Mouse (Mus musculus): ENCODE results near the gene Mid1. TPM values are rescaled to one million over a fixed set of nuclear protein-coding genes. Genes with fewer than 3 reads are reported as not detected.

Gene Mid1
- polyA plus RNA-seq, 1 experiment from 2014 or later: 6.1 TPM

- DNase-seq (ENCODE audit: low spot score): peak; percentile 69
- Histone ChIP-seq H3K36me3 (replicated peaks; ENCODE audit: control insufficient read depth, insufficient read depth) (no peaks in the 10 kb centered on the region), H3K27me3 (ENCODE audit: control insufficient read depth, insufficient read depth, low read length) (peaks cover 8% of the 10 kb centered on the region), H3K9me3 (ENCODE audit: control insufficient read depth, low read length) (no peaks in the 10 kb centered on the region), H3K4me3 (replicated peaks; ENCODE audit: low read length) (no peak overlapping the region), H3K4me2 (replicated peaks) (no peak overlapping the region; the same call in 1 of the 2 replicates), H3K9ac (no peak overlapping the region), H3K27ac (peak overlapping the region; percentile 62), H3K4me1 (replicated peaks; ENCODE audit: control insufficient read depth, insufficient read depth, low read length) (0 out of 2 replicates have a peak, but pooled peaks cover 2% of the 10 kb centered on the region)
- WGBS: 24% methylated on average over 5 of the region's 5 CpGs
- ATAC-seq (ENCODE audit: low FRiP score): peak; percentile 94
Observed at GRCm38 (mm10) chrX:169837947-169838649, 153.1 kb downstream of the Mid1 start.

DNA sequence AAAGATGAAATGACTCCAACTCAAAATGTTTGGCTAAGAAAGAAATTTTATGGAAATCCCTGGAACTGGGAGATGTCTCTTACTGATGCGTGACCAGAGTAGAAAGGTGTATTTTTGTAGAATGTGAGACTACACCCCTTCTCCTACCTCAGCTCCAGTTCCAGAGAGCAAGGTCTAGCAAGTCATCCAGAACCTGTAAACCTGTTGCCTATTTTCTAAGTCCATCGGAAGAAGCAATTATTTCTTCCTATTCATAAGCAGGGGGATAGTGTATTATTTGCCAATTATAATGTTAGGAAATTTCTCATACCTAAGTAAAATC lies 153.6 kb downstream of the Mid1 start:
- ATAC-seq (ENCODE audit: low FRiP score): no peak; the same call in 1 of the 2 replicates
- Histone ChIP-seq H3K4me3 (replicated peaks; ENCODE audit: low read length) (no peak overlapping the region), H3K4me1 (replicated peaks; ENCODE audit: control insufficient read depth, insufficient read depth, low read length) (0 out of 2 replicates have a peak, but pooled peaks cover 2% of the 10 kb centered on the region), H3K9me3 (ENCODE audit: control insufficient read depth, low read length) (no peaks in the 10 kb centered on the region), H3K27me3 (ENCODE audit: control insufficient read depth, insufficient read depth, low read length) (peaks cover 8% of the 10 kb centered on the region; the same call in 1 of the 2 replicates), H3K27ac (no peak overlapping the region), H3K9ac (no peak overlapping the region), H3K4me2 (replicated peaks) (no peak overlapping the region), H3K36me3 (replicated peaks; ENCODE audit: control insufficient read depth, insufficient read depth) (no peaks in the 10 kb centered on the region)
- WGBS: 80% methylated on average over 2 of the region's 2 CpGs
- no peak for DNase-seq (ENCODE audit: low spot score)

DNA sequence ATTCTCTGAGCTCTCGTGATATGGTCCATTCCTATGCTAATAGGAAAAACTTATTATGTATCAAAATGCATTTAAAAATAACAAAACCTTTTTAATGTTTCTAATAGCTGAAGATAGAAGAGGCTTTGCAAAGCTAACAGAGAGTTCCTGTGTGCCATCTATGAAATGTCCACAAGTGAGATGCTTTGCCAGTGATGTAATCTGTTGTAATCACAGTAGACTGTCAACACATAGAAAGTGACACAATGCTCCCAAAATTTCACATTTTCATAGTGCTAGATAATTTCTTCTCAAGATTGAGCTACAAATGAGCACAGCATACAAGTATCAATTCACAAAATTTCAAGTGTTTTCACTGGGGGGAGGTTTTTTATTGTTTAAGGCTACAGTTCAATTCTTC lies 158.3 kb downstream of the Mid1 start:
- WGBS: 31% methylated on average over 1 of the region's 1 CpGs
- H3K9me3 ChIP-seq (ENCODE audit: control insufficient read depth, low read length): no peaks in the 10 kb centered on the region
- H3K27ac ChIP-seq: no peak overlapping the region
- no peaks in the 10 kb centered on the region for H3K36me3 ChIP-seq (replicated peaks; ENCODE audit: control insufficient read depth, insufficient read depth)
- no peak overlapping the region for H3K4me2 ChIP-seq (replicated peaks)
- DNase-seq (ENCODE audit: low spot score) (no peak), ATAC-seq (ENCODE audit: low FRiP score) (no peak)
- H3K9ac ChIP-seq: no peak overlapping the region
- H3K27me3 ChIP-seq (ENCODE audit: control insufficient read depth, insufficient read depth, low read length): peaks cover 36% of the 10 kb centered on the region
- no peak overlapping the region for H3K4me3 ChIP-seq (replicated peaks; ENCODE audit: low read length)
- H3K4me1 ChIP-seq (replicated peaks; ENCODE audit: control insufficient read depth, insufficient read depth, low read length): peaks cover 2% of the 10 kb centered on the region; the same call in 1 of the 2 replicates

DNA sequence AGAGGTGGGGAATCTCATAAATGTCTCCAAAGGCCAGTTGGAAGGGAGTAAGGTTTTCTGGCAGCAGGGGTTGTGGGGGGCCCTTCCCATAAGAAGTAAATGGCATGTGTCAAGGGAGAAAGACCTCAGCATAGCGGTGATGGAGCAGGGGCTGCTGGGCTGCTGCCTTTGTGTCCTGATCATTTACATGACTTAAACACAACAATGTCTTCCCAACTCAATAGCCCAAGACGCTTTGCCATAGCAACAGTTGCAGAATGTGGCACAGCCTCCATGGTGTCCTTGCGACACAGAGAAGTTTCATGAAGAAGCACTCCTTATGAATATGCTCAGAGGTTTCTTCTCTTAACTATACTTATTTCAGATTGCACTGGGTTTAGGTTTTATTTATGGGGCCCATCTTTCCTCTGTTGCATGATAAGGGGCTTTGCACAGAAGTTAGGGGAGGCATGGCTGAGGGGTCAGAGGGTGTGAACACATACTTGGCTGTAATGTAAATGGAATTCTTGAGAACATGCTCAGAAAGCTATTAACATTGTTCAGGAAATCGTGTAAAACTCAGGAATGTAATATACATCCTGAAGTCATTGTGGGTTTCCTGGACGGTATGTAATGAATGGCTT lies 159.3 kb downstream of the Mid1 start:
- H3K9ac ChIP-seq: no peak overlapping the region
- H3K4me3 ChIP-seq (replicated peaks; ENCODE audit: low read length): no peak overlapping the region
- no peak overlapping the region for H3K4me2 ChIP-seq (replicated peaks)
- no peaks in the 10 kb centered on the region for H3K9me3 ChIP-seq (ENCODE audit: control insufficient read depth, low read length)
- no peak overlapping the region for H3K27ac ChIP-seq
- ATAC-seq (ENCODE audit: low FRiP score) (no peak; the same call in 1 of the 2 replicates), DNase-seq (ENCODE audit: low spot score) (no peak)
- H3K4me1 ChIP-seq (replicated peaks; ENCODE audit: control insufficient read depth, insufficient read depth, low read length): no peaks in the 10 kb centered on the region; the same call in 1 of the 2 replicates
- H3K27me3 ChIP-seq (ENCODE audit: control insufficient read depth, insufficient read depth, low read length): peaks cover 41% of the 10 kb centered on the region
- no peaks in the 10 kb centered on the region for H3K36me3 ChIP-seq (replicated peaks; ENCODE audit: control insufficient read depth, insufficient read depth)
- 17% methylated on average over 5 of the region's 5 CpGs for WGBS

DNA sequence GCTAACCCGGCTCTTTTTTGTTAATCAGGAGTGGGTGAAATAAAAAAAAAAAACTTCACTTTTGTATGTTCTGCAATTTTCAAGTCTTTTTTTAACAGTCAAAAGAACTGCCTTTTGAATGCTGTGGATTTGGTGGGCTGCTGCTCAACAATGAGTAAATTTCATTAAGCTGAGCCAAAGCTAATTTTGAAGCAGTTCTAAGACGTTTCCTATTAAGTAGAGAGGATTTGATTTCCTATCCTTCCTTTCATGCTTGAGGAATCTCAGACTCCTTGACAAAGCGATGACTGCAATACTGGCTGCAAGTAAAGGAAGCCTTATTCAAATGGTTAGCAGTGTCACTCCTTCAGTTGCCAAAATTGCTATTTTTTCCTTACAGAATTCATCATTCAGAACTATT lies 161.2 kb downstream of the Mid1 start:
- WGBS: 36% methylated on average over 3 of the region's 3 CpGs
- no peaks in the 10 kb centered on the region for H3K36me3 ChIP-seq (replicated peaks; ENCODE audit: control insufficient read depth, insufficient read depth)
- no peak overlapping the region for H3K9ac ChIP-seq
- H3K9me3 ChIP-seq (ENCODE audit: control insufficient read depth, low read length): no peaks in the 10 kb centered on the region
- peaks cover 56% of the 10 kb centered on the region for H3K27me3 ChIP-seq (ENCODE audit: control insufficient read depth, insufficient read depth, low read length)
- DNase-seq (ENCODE audit: low spot score) (no peak), ATAC-seq (ENCODE audit: low FRiP score) (no peak)
- H3K4me2 ChIP-seq (replicated peaks): no peak overlapping the region
- no peak overlapping the region for H3K4me3 ChIP-seq (replicated peaks; ENCODE audit: low read length)
- H3K27ac ChIP-seq: no peak overlapping the region
- H3K4me1 ChIP-seq (replicated peaks; ENCODE audit: control insufficient read depth, insufficient read depth, low read length): no peaks in the 10 kb centered on the region; the same call in 1 of the 2 replicates

DNA sequence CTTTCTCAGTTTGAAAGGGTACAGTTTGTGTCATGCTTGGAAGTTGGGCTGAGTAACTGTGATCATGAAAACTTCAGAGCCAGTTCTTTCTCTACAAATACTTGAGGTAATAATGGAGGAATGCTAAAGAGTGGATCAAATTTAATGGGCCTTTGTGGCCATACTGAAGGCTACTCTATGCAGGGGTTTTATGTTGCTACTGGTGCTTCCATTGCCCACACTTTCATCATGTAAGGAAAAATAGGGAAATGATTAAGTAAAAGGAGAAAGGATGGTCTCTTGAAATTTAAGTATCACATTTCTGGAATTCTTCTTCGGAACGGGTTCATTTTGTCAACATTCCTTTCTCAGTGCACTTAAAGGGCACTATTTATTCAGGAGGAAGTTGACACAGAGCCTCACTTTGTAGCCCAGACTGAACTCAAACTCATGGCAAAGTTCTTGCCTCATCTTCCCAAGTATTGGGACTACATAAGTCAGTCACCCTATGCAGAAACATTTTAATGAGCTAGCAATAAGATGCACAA lies 176.3 kb downstream of the Mid1 start:
- H3K36me3 ChIP-seq (replicated peaks; ENCODE audit: control insufficient read depth, insufficient read depth): no peaks in the 10 kb centered on the region
- H3K9ac ChIP-seq: no peak overlapping the region

DNA sequence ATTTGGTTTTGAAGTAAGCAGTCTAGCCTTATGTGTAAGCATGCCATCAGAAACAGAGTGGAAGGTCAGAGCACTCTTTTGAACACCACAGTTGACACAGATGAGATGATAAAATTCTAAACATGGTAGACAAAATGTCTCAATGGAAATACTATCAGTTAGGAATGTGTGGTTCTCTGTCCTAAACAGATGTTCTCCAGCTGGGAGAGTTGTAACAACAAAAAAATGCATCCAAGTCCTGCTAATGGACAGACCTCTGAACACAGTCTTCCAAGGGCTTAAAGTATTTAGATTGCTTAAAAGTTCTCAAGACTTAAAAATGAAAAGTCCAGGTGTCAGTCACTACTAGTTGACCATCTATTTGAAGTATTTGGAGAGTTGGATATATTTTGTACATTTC lies 177.4 kb downstream of the Mid1 start:
- no peaks in the 10 kb centered on the region for H3K4me1 ChIP-seq (replicated peaks; ENCODE audit: control insufficient read depth, insufficient read depth, low read length)
- ATAC-seq (ENCODE audit: low FRiP score) (no peak), DNase-seq (ENCODE audit: low spot score) (no peak)
- H3K9me3 ChIP-seq (ENCODE audit: control insufficient read depth, low read length): no peaks in the 10 kb centered on the region
- H3K27me3 ChIP-seq (ENCODE audit: control insufficient read depth, insufficient read depth, low read length): peaks cover 29% of the 10 kb centered on the region
- H3K9ac ChIP-seq: no peak overlapping the region
- no peaks in the 10 kb centered on the region for H3K36me3 ChIP-seq (replicated peaks; ENCODE audit: control insufficient read depth, insufficient read depth)
- H3K4me2 ChIP-seq (replicated peaks): no peak overlapping the region
- no peak overlapping the region for H3K4me3 ChIP-seq (replicated peaks; ENCODE audit: low read length)
- H3K27ac ChIP-seq: no peak overlapping the region

More for the DNA sequence above, 176.3 kb downstream of the Mid1 start:
- Histone ChIP-seq H3K27ac (no peak overlapping the region), H3K4me3 (replicated peaks; ENCODE audit: low read length) (no peak overlapping the region), H3K9me3 (ENCODE audit: control insufficient read depth, low read length) (no peaks in the 10 kb centered on the region), H3K27me3 (ENCODE audit: control insufficient read depth, insufficient read depth, low read length) (peaks cover 29% of the 10 kb centered on the region), H3K4me1 (replicated peaks; ENCODE audit: control insufficient read depth, insufficient read depth, low read length) (no peaks in the 10 kb centered on the region), H3K4me2 (replicated peaks) (no peak overlapping the region)
- WGBS: 66% methylated on average over 2 of the region's 2 CpGs
- DNase-seq (ENCODE audit: low spot score) (no peak), ATAC-seq (ENCODE audit: low FRiP score) (no peak)

- DNase-seq (ENCODE audit: low spot score) (no peak), ATAC-seq (ENCODE audit: low FRiP score) (no peak)
- H3K4me2 ChIP-seq (replicated peaks): no peak overlapping the region
- H3K36me3 ChIP-seq (replicated peaks; ENCODE audit: control insufficient read depth, insufficient read depth): no peaks in the 10 kb centered on the region
- no peak overlapping the region for H3K4me3 ChIP-seq (replicated peaks; ENCODE audit: low read length)
- no peaks in the 10 kb centered on the region for H3K9me3 ChIP-seq (ENCODE audit: control insufficient read depth, low read length)
- peaks cover 25% of the 10 kb centered on the region for H3K27me3 ChIP-seq (ENCODE audit: control insufficient read depth, insufficient read depth, low read length)
- no peak overlapping the region for H3K27ac ChIP-seq
- H3K4me1 ChIP-seq (replicated peaks; ENCODE audit: control insufficient read depth, insufficient read depth, low read length): no peaks in the 10 kb centered on the region
- H3K9ac ChIP-seq: no peak overlapping the region
- 30% methylated on average over 1 of the region's 1 CpGs for WGBS
Observed at GRCm38 (mm10) chrX:169862848-169863247, 177.8 kb downstream of the Mid1 start.

DNA sequence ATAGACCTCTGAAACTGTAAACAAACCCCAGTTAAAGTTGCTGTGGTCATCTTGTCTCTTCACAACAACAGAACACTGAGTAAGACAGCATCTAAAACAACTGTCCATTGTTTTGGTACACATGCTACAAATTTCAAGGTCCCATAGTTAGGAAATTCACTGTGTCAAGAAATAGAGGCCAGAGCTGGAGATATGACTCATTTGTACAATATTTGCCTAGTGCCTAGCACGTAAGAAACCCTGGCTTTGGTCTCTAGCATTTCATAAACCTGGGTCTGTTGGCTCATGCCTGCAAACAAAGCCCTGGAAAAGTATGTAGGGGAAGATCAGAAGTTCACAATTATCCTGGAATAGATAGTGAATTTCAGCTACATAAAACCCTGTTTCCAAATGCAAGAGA lies 178.8 kb downstream of the Mid1 start:
- Histone ChIP-seq H3K9ac (no peak overlapping the region), H3K36me3 (replicated peaks; ENCODE audit: control insufficient read depth, insufficient read depth) (no peaks in the 10 kb centered on the region), H3K9me3 (ENCODE audit: control insufficient read depth, low read length) (no peaks in the 10 kb centered on the region), H3K4me3 (replicated peaks; ENCODE audit: low read length) (no peak overlapping the region), H3K4me2 (replicated peaks) (no peak overlapping the region), H3K27ac (no peak overlapping the region), H3K4me1 (replicated peaks; ENCODE audit: control insufficient read depth, insufficient read depth, low read length) (no peaks in the 10 kb centered on the region), H3K27me3 (ENCODE audit: control insufficient read depth, insufficient read depth, low read length) (peaks cover 22% of the 10 kb centered on the region)
- DNase-seq (ENCODE audit: low spot score) (no peak), ATAC-seq (ENCODE audit: low FRiP score) (no peak)
- WGBS: 70% methylated on average over 1 of the region's 1 CpGs

All from hindbrain, embryonic 14.5 days (tissue).